20 mouse cellular contexts compared by ENCODE assay signal in the genomic region with DNA sequence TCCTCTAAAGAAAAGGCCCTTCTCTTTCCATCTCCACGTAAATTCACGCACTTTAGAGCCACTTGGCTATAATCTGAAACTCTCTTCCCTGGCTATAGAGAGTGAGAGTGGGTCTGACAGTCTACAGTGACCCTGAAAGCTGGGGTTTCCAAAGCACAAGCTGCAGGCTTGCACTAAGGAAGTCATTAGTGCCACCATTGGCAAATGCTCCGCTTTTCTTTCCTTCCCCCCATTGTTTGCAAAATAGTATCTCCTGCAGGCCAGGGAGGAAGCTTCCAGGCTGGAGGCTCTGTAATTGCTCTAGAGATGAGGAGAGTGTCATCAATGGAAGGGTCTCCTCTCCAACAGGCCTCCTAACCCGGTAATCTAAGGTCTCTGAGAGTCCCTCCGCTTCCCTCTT.
"Had no signal": no experiment of that assay in that cellular context is flagged by ENCODE, and none has a peak within 500 bp of the region (broad histone marks: within the 10 kb centered on the region; RNA-seq: fewer than 3 reads in every experiment).

No protein-coding gene starts in this region.

- H3K36me3 ChIP-seq: liver, embryonic 12.5 days; lung, embryonic 15.5 days; midbrain, embryonic 10.5 days; midbrain, embryonic 12.5 days; neural tube, embryonic 13.5 days; neural tube, embryonic 15.5 days had no signal

- H3K27me3 ChIP-seq: liver, embryonic 12.5 days; lung, embryonic 15.5 days; midbrain, embryonic 12.5 days; neural tube, embryonic 13.5 days; neural tube, embryonic 15.5 days had no signal

- H3K4me2 ChIP-seq: liver, embryonic 12.5 days; lung, embryonic 15.5 days; midbrain, embryonic 12.5 days; neural tube, embryonic 13.5 days; neural tube, embryonic 15.5 days had no signal

- ATAC-seq: liver, embryonic 12.5 days; midbrain, embryonic 16.5 days had no signal

- H3K4me3 ChIP-seq: liver, embryonic 12.5 days; lung, embryonic 15.5 days; midbrain, embryonic 10.5 days; midbrain, embryonic 12.5 days; myocyte; neural tube, embryonic 13.5 days; neural tube, embryonic 15.5 days had no signal

- H3K9ac ChIP-seq: liver, embryonic 12.5 days; liver, embryonic 14.5 days; lung, embryonic 15.5 days; midbrain, embryonic 12.5 days; neural tube, embryonic 13.5 days; neural tube, embryonic 15.5 days had no signal

- DNase-seq: lung, adult 18-20 months; lung, postnatal 14 days; midbrain, embryonic 14.5 days; retina, postnatal 1 day; right cerebral cortex, adult 18-20 months; right cerebral cortex, postnatal 25 days; right cerebral cortex, postnatal 4 days; spleen, adult 18-20 months; thymus, adult 18-20 months; thymus, postnatal 14 days; thymus, postnatal 4 days had no signal

- H3K27ac ChIP-seq: liver, embryonic 12.5 days; liver, embryonic 14.5 days; lung, embryonic 15.5 days; midbrain, embryonic 10.5 days; midbrain, embryonic 12.5 days; neural tube, embryonic 13.5 days; neural tube, embryonic 15.5 days had no signal

- H3K9me3 ChIP-seq: liver, embryonic 12.5 days; lung, embryonic 15.5 days; midbrain, embryonic 10.5 days; midbrain, embryonic 12.5 days; neural tube, embryonic 13.5 days; neural tube, embryonic 15.5 days had no signal
